Mouse (Mus musculus) megakaryocyte-erythroid progenitor cell, adult 5 weeks (primary cell): Measurements from ENCODE around the gene Hcrtr2. TPM values are rescaled to one million over a fixed set of nuclear protein-coding genes. Genes with fewer than 3 reads are reported as not detected.

Experiments
- polyA plus RNA-seq: library from polyadenylated mRNA; stranded (reverse); fragments of >175 nt; gene quantifications from 2 replicates; pipeline ENCODE4 v1.2.3, GENCODE M21; 2012

Hcrtr2 gene
- polyA plus RNA-seq, result not detected in 2 replicates

DNA sequence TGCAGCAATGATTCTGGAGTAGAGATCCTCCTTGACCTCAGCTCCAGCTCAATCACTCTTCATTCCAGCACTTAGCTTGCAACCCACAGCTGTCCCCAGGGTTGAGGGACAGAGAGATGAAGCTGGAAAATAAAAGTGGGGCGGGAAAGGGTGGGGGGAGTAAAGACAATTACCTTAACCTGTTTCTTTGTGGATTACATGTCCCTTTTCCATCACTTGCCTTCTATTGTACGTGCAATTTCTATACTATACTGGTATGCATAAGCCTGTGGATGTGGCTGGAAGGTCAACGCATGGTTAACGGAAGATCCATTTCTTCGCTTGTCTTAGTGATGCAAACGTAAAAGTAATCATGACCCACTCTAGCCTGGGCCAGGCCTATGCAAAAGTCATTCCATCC lies at the start of gene Hcrtr2:
TSS of gene Hcrtr2 (minus strand) at position 101 of the 400 bp plus-strand sequence.

DNA sequence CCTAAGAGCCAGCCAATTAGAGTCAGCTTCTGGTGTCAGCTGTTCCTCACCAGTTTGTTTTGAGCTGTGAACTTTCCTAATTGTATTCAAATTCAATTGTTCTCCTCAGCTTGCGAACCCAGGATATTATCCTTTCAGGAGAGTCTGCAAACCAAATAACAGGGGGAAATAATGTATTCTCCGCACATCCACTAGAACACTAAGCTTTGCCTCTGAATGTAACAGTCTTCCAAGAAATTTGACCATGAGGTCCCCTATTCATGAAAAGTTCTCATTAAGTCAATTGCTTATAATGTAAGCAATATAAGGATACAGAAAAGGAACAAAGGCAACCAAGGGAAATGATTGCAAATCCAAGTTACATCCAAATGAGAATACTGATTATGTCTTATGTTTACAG lies 110.1 kb downstream of the Hcrtr2 start, which contains the start of gene Gfral:
TSS of gene Gfral (minus strand) at position 101 of the 400 bp plus-strand sequence.

Other genes with a start within 250 kb of the Hcrtr2 start
- gene Gfral, start 110.2 kb downstream of the Hcrtr2 start, polyA plus RNA-seq, result not detected in 2 replicates
- gene Fam83b, start 243.3 kb upstream of the Hcrtr2 start, polyA plus RNA-seq, result not detected in 2 replicates